Mouse (Mus musculus) olfactory bulb, adult 2 months (tissue): Measurements from ENCODE around the gene Hoxb1.

Experiments
- CTCF ChIP-seq: fragments of 200-500 bp; IDR thresholded peaks from 2 replicates; pipeline ENCODE4 v1.5.1; 2012; ENCODE audit warnings: low read depth, mild to moderate bottlenecking, low read length, moderate library complexity; ENCODE audit not compliant: insufficient read depth
- POLR2A ChIP-seq: fragments of 200-500 bp; IDR thresholded peaks from 2 replicates; pipeline ENCODE4 v1.6.1; 2012; ENCODE audit warnings: mild to moderate bottlenecking, low read depth, low read length, moderate library complexity; ENCODE audit not compliant: insufficient read depth

- TF ChIP-seq CTCF (no peak), POLR2A (no peak)
These were observed 40.0 kb downstream of the Hoxb1 start for GRCm38 (mm10) chr11:96405541-96405940.
